Comparison of ENCODE assay signal across 8 mouse cellular contexts in the genomic region with DNA sequence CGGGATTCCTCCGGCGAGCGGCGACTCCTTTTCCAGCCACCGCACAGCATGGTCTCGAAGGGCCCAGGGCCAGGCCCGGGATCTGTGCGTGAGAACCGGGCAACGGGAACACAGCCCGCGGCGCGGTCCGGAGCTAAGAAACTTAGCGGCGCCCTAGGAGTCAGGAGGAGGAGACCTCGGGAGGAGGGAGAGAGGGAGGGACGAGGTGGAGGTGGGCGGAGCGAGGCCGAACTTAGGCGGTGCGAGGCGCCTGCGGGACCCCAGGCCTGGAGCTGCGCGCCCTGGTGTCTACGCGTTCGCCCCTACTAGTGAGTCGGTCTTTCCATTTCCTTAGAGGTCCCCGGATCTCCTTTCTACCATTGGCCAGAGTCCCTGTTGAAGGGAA. TPM values are rescaled to one million over a fixed set of nuclear protein-coding genes. Genes with fewer than 3 reads are reported as not detected.
DNase-seq lines count a peak whose midpoint lies in the region; ATAC-seq and TF ChIP-seq lines count a peak whose summit lies in the region.

Plcd3 (minus strand) TSS at position 178 of the 385 bp plus-strand sequence.
Acbd4 (plus strand) TSS at position 202 of the 385 bp plus-strand sequence.

- peak within 1 kb of the TSS; percentile 84 for H3K4me3 ChIP-seq in gastrocnemius, adult 2 months
- H3K4me3 ChIP-seq in hindbrain, embryonic 14.5 days (replicated peaks; ENCODE audit: low read length), result peak within 1 kb of the TSS; percentile 40
- peak within 1 kb of the TSS; percentile 24 for H3K4me3 ChIP-seq in macrophage (ENCODE audit: inconsistent target)

- no peaks in the 10 kb centered on the region for H3K36me3 ChIP-seq in hindbrain, embryonic 14.5 days (replicated peaks; ENCODE audit: control insufficient read depth, insufficient read depth)
- H3K36me3 ChIP-seq in macrophage (ENCODE audit: inconsistent target), result no peaks in the 10 kb centered on the region

- WGBS in hindbrain, embryonic 14.5 days, result under 1% methylated on average over 33 of the region's 34 CpGs
- WGBS in macrophage (ENCODE audit: missing documents), result 2% methylated on average over 34 of the region's 34 CpGs

- H3K4me2 ChIP-seq in hindbrain, embryonic 14.5 days (replicated peaks), result peak within 1 kb of the TSS; percentile 63

- peak; percentile 10; the same call in 1 of the 2 replicates for ATAC-seq in hindbrain, embryonic 14.5 days (ENCODE audit: low FRiP score)

- no peak; the same call in 1 of the 2 replicates for TF ChIP-seq CTCF in gastrocnemius, adult 2 months (IDR thresholded peaks at IDR 0.05)

- H3K4me1 ChIP-seq in hindbrain, embryonic 14.5 days (replicated peaks; ENCODE audit: control insufficient read depth, insufficient read depth, low read length), result peaks cover 10% of the 10 kb centered on the region; the same call in 1 of the 2 replicates

- peak within 1 kb of the TSS; percentile 49 for H3K9ac ChIP-seq in hindbrain, embryonic 14.5 days

- intact Hi-C loops in gastrocnemius, adult 2 months (cut with DNase I), result loop anchor here (5.0 kb wide), 2 partner anchors 41 to 226 kb away; no protein-coding TSS in a partner anchor

- H3K9me3 ChIP-seq in hindbrain, embryonic 14.5 days (ENCODE audit: control insufficient read depth, low read length), result no peaks in the 10 kb centered on the region

- peak; percentile 87 for DNase-seq in adipocyte (ENCODE audit: low spot score)
- DNase-seq in cerebellum, postnatal 25 days, result peak; percentile 75 to 84
- DNase-seq in gastrocnemius, adult 2 months, result peak; percentile 94
- peak; percentile 57 for DNase-seq in hindbrain, embryonic 14.5 days (ENCODE audit: low spot score)
- peak; percentile 55 to 63 for DNase-seq in left cerebral cortex, adult 8-10 months (ENCODE audit: low spot score in 2 of 2)
- peak; percentile 67 to 70 for DNase-seq in right cerebral cortex, adult 2 months (ENCODE audit: low spot score in 2 of 2)
- peak; percentile 83 to 89 for DNase-seq in urinary bladder, postnatal 36 days (ENCODE audit: low spot score in 2 of 2)

- peak within 1 kb of the TSS; percentile 96 for H3K27ac ChIP-seq in gastrocnemius, adult 2 months
- H3K27ac ChIP-seq in hindbrain, embryonic 14.5 days, result no peak within 1 kb of the TSS
- H3K27ac ChIP-seq in macrophage, result no peak within 1 kb of the TSS

- no peaks in the 10 kb centered on the region for H3K79me2 ChIP-seq in macrophage (ENCODE audit: inconsistent target)

- H3K27me3 ChIP-seq in hindbrain, embryonic 14.5 days (ENCODE audit: control insufficient read depth, insufficient read depth, low read length), result peaks cover 46% of the 10 kb centered on the region

RNA-seq across cellular contexts. Expression of gene Plcd3, which starts in this region (rescaled TPM):
- total RNA-seq in gastrocnemius, adult 2 months (2021), result 1 to 10 TPM; 4.6 to 5.9 TPM
- 1.7 and 1.9 TPM in 2 replicates for polyA plus RNA-seq in hindbrain, embryonic 14.5 days (2014; fragmentation: Nextera tagmentation; extraction: Ambion mirVana)
- total RNA-seq in left cerebral cortex, adult 8-10 months (2022), result 10 to 100 TPM; 17.5 to 20.3 (median 18.0) TPM
- total RNA-seq in macrophage (2018; cell fraction: chromatin; rRNA removed), result 1 to 10 TPM in 2 of 26 experiments, under 1 TPM in 12, not detected in 12; 0.24 to 2.5 (median 0.41) TPM
- total RNA-seq in macrophage (2018; cell fraction: cytosol; rRNA removed), result under 1 TPM in 15 of 26 experiments, not detected in 11; 0.04 to 0.25 (median 0.09) TPM
- 1 to 10 TPM in 1 of 26 experiments, under 1 TPM in 6, not detected in 19; 0.12 to 1.1 (median 0.25) TPM for total RNA-seq in macrophage (2018; cell fraction: nucleus; rRNA removed)
- polyA plus RNA-seq in macrophage (2018), result 0.07 to 0.21 TPM in 2 of 3 replicates, not detected in the other

RNA-seq across cellular contexts. Expression of gene Acbd4, which starts in this region (rescaled TPM):
- total RNA-seq in gastrocnemius, adult 2 months (2021), result 10 to 100 TPM; 24.2 to 28.6 TPM
- polyA plus RNA-seq in hindbrain, embryonic 14.5 days (2014; fragmentation: Nextera tagmentation; extraction: Ambion mirVana), result 8.3 and 10.6 TPM in 2 replicates
- total RNA-seq in left cerebral cortex, adult 8-10 months (2022), result 10 to 100 TPM; 82.6 to 93.2 (median 88.7) TPM
- total RNA-seq in macrophage (2018; cell fraction: chromatin; rRNA removed), result 10 to 100 TPM in 19 of 26 experiments, 1 to 10 TPM in 7; 5.0 to 35.6 (median 19.3) TPM
- total RNA-seq in macrophage (2018; cell fraction: cytosol; rRNA removed), result 10 to 100 TPM in 21 of 26 experiments, 1 to 10 TPM in 5; 6.8 to 26.2 (median 14.3) TPM
- 10 to 100 TPM in 15 of 26 experiments, 1 to 10 TPM in 11; 4.3 to 28.6 (median 11.3) TPM for total RNA-seq in macrophage (2018; cell fraction: nucleus; rRNA removed)
- polyA plus RNA-seq in macrophage (2018), result 8.8 to 14.0 TPM (median 10.0 TPM) in 3 replicates

Comparison
In these comparisons a context has a peak if more than half of its experiments do, and no peak if none do; other contexts are left out.
1. H3K4me3 ChIP-seq: peak in every context shown above with its lines; median percentile 84 in gastrocnemius, adult 2 months; 40 in hindbrain, embryonic 14.5 days; 24 in macrophage.